Mouse (Mus musculus): Measurements from ENCODE around the gene Dpp9.

GRCm38 (mm10) chr17:56171456-56171855 lies 47.2 kb downstream of the Dpp9 start:
- no peak for TF ChIP-seq CTCF (IDR thresholded peaks at IDR 0.05; ENCODE audit: control insufficient read depth, insufficient read depth, insufficient read length)
- TF ChIP-seq CEBPB (IDR thresholded peaks at IDR 0.05; ENCODE audit: low read depth): no peak

Measured in C2C12 (cell line).